Mouse (Mus musculus): ENCODE measurements around the gene Flnc. TPM values are rescaled to one million over a fixed set of nuclear protein-coding genes. Genes with fewer than 3 reads are reported as not detected.

Flnc gene
- polyA plus RNA-seq, 1 experiment from 2014 or later = 39.7 TPM

DNA sequence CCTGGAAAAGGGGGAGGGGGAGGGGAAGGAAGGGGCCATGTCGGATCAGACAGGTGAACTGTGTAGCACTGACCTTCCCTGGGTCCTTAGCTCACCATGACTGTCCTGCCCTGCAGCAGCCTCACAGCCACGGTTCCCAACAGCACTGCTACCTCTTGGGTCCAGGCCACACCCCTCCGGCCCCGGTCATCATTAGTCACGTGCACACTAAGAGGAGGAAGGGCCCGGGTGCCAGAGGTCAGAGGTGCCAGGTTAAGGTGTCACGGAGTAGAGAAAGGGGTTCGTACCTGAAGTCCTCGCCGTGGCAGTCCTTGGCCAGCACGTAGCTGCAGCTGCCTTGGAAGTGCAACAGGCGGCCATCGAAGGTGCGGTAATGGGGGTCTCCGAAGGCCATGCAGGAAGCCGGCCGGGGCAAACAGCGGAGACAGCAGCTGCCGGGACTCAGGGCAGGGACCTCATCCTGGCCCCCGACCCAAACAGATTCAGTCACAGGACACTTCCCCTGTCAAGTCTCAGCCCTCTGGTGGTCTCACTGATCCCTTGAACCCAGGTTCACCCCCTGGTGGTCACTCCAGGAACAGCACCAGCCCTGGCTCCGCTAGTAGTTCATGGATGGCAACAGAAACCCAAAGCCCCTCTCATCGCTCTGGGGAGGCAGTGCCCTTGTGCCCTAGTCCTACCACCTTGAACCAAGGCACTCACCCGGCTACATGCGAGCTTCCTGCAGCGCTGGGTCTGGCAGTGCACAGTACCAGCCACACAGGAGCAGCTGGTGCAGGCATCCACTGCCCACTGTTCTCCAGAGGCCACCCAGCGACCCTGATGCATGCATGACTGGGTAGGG, 51.9 kb downstream of the Flnc start:
- peak; percentile 79 for DNase-seq (ENCODE audit: low spot score)
- Histone ChIP-seq H3K4me3 (ENCODE audit: low read depth, low read length) (peak overlapping the region; percentile 35), H3K27ac (replicated peaks; ENCODE audit: low read depth, low read length) (no peak overlapping the region), H3K27me3 (replicated peaks; ENCODE audit: control insufficient read depth, insufficient read depth, low read length) (no peaks in the 10 kb centered on the region), H3K4me2 (ENCODE audit: low read depth, low read length) (peak overlapping the region; percentile 69), H3K9ac (ENCODE audit: low read depth, low read length) (peak overlapping the region; percentile 43; the same call in 1 of the 2 replicates), H3K36me3 (ENCODE audit: control insufficient read depth, insufficient read depth, low read length) (0 out of 2 replicates have a peak, but pooled peaks cover 2% of the 10 kb centered on the region), H3K4me1 (ENCODE audit: control insufficient read depth, insufficient read depth, low read length) (no peaks in the 10 kb centered on the region), H3K9me3 (ENCODE audit: control insufficient read depth, low read length) (no peaks in the 10 kb centered on the region)
- peak; percentile 66 for ATAC-seq (ENCODE audit: low read depth)
- 11% methylated on average over 22 of the region's 26 CpGs for WGBS

DNA sequence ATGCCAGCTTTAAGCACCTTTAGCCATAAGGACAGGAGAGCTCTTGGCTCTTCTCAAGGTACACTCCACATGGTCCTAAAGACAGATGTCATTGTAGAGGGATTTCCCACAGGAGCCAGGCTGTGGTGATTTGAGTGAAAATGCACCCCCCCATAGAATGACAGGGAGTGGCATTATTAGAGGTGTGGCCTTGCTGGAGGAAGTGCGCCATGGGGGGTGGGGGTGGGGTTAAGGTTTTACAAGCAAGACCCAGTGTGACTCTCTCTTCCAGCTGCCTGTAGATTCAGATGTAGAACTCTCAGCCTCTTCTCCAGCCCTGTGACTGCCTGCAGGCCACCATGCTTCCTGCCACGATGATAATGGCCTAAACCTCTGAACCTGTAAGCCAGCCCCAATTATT, 52.9 kb downstream of the Flnc start:
- Histone ChIP-seq H3K9ac (ENCODE audit: low read depth, low read length) (no peak overlapping the region), H3K27ac (replicated peaks; ENCODE audit: low read depth, low read length) (no peak overlapping the region), H3K4me3 (ENCODE audit: low read depth, low read length) (no peak overlapping the region), H3K4me1 (ENCODE audit: control insufficient read depth, insufficient read depth, low read length) (no peaks in the 10 kb centered on the region), H3K9me3 (ENCODE audit: control insufficient read depth, low read length) (no peaks in the 10 kb centered on the region), H3K36me3 (ENCODE audit: control insufficient read depth, insufficient read depth, low read length) (0 out of 2 replicates have a peak, but pooled peaks cover 8% of the 10 kb centered on the region), H3K4me2 (ENCODE audit: low read depth, low read length) (no peak overlapping the region), H3K27me3 (replicated peaks; ENCODE audit: control insufficient read depth, insufficient read depth, low read length) (no peaks in the 10 kb centered on the region)
- no peak for ATAC-seq (ENCODE audit: low read depth)
- WGBS = 23% methylated on average over 2 of the region's 2 CpGs
- DNase-seq (ENCODE audit: low spot score) = no peak

DNA sequence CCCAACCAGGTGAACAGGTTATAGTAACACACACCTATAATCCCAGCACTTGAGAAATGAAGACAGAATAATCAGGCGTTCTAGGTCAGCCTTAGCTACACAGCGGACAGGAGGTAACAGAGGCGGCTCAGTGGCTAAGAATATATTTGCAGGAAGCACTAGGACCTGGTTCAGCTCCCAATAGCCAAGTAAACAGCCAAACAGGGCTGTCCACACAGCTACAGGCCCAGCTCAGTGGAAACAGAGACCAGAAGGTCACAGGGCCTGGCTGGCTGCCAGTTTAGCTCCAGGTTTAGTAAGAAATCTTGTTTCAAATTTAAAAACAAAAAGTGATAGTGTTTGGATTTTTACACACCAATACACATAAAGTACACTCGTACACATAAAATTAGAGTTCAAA, 61.0 kb downstream of the Flnc start:
- no peak for DNase-seq (ENCODE audit: low spot score)
- H3K36me3 ChIP-seq (ENCODE audit: control insufficient read depth, insufficient read depth, low read length) = peaks cover 29% of the 10 kb centered on the region
- peaks cover 22% of the 10 kb centered on the region for H3K27me3 ChIP-seq (replicated peaks; ENCODE audit: control insufficient read depth, insufficient read depth, low read length)
- H3K9ac ChIP-seq (ENCODE audit: low read depth, low read length) = no peak overlapping the region
- WGBS = 77% methylated on average over 4 of the region's 4 CpGs
- no peaks in the 10 kb centered on the region for H3K4me1 ChIP-seq (ENCODE audit: control insufficient read depth, insufficient read depth, low read length)
- ATAC-seq (ENCODE audit: low read depth) = no peak
- no peak overlapping the region for H3K4me2 ChIP-seq (ENCODE audit: low read depth, low read length)
- H3K27ac ChIP-seq (replicated peaks; ENCODE audit: low read depth, low read length) = no peak overlapping the region
- H3K4me3 ChIP-seq (ENCODE audit: low read depth, low read length) = no peak overlapping the region
- no peaks in the 10 kb centered on the region for H3K9me3 ChIP-seq (ENCODE audit: control insufficient read depth, low read length)

DNA sequence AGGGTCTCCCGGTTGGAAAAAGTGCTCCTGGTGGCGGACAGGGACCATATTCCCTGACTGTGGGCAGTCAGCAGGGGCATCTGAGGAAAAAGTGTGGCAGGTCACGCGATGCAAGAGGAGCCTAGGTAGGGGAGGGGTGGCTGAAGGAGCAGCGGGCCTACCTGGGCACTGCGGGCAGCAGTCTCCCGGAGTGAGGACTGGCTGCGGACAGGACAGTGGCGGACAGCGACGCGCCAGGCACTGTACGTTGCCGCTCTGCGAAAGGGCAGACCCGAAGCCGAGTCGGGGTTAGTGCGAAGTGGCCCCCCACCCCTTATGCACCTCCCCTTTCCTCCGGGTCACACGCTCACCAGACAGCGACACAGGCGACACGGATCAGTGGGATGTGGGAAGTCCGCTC, 63.2 kb downstream of the Flnc start:
- H3K36me3 ChIP-seq (ENCODE audit: control insufficient read depth, insufficient read depth, low read length) = peaks cover 22% of the 10 kb centered on the region

DNA sequence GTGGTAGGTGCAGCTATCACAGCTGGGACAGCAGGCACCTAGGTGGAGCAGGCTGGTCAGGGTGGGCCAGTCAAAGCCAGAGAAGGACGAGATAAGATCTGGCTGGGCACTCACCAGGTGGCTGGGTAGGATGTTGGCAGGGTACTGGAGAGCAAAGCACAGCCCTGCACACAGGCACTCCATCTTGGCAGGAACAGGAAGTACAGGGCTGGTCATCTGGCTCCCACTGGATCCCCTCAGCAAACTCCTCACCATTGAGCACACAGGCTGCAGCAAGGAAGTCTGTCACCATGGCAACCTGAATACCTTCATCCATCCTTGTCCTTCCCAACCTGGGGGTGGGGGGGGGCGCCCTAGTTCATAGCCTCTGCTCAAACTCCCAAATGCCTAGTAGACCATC, 64.7 kb downstream of the Flnc start:
- WGBS = 17% methylated on average over 2 of the region's 2 CpGs
- H3K4me2 ChIP-seq (ENCODE audit: low read depth, low read length) = no peak overlapping the region
- ATAC-seq (ENCODE audit: low read depth) = no peak
- no peak for DNase-seq (ENCODE audit: low spot score)
- no peaks in the 10 kb centered on the region for H3K9me3 ChIP-seq (ENCODE audit: control insufficient read depth, low read length)
- H3K4me1 ChIP-seq (ENCODE audit: control insufficient read depth, insufficient read depth, low read length) = no peaks in the 10 kb centered on the region
- peaks cover 19% of the 10 kb centered on the region for H3K36me3 ChIP-seq (ENCODE audit: control insufficient read depth, insufficient read depth, low read length)
- H3K4me3 ChIP-seq (ENCODE audit: low read depth, low read length) = no peak overlapping the region
- H3K27me3 ChIP-seq (replicated peaks; ENCODE audit: control insufficient read depth, insufficient read depth, low read length) = peaks cover 22% of the 10 kb centered on the region
- no peak overlapping the region for H3K27ac ChIP-seq (replicated peaks; ENCODE audit: low read depth, low read length)
- H3K9ac ChIP-seq (ENCODE audit: low read depth, low read length) = no peak overlapping the region

More for the DNA sequence above, 63.2 kb downstream of the Flnc start:
- H3K4me3 ChIP-seq (ENCODE audit: low read depth, low read length) = no peak overlapping the region
- H3K4me2 ChIP-seq (ENCODE audit: low read depth, low read length) = no peak overlapping the region
- H3K9ac ChIP-seq (ENCODE audit: low read depth, low read length) = no peak overlapping the region
- ATAC-seq (ENCODE audit: low read depth) = 0 out of 2 replicates have a peak, but pooled peaks have one; percentile 16
- 24% methylated on average over 22 of the region's 25 CpGs for WGBS
- DNase-seq (ENCODE audit: low spot score) = no peak
- H3K27ac ChIP-seq (replicated peaks; ENCODE audit: low read depth, low read length) = no peak overlapping the region
- peaks cover 22% of the 10 kb centered on the region for H3K27me3 ChIP-seq (replicated peaks; ENCODE audit: control insufficient read depth, insufficient read depth, low read length)
- no peaks in the 10 kb centered on the region for H3K4me1 ChIP-seq (ENCODE audit: control insufficient read depth, insufficient read depth, low read length)
- H3K9me3 ChIP-seq (ENCODE audit: control insufficient read depth, low read length) = no peaks in the 10 kb centered on the region

DNA sequence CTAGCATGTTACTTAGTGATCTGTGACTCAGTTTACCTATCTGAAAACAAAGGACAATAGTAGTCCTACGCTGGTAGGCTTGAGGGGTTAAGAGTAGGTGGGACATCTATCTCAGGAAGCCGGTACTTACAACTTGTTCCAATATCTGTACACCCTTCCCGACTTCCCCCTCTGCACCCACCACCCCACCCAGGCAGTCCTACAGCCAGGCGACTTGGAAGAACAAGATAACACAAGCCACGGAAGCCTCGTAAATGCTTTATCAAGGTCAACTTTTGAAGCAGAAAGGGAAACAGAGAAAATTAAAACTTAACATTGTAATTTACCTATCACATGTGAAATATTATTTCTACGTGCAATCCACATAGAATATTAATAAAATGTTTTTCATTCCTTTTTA, 67.1 kb downstream of the Flnc start:
- H3K4me1 ChIP-seq (ENCODE audit: control insufficient read depth, insufficient read depth, low read length) = no peaks in the 10 kb centered on the region
- H3K9me3 ChIP-seq (ENCODE audit: control insufficient read depth, low read length) = no peaks in the 10 kb centered on the region
- no peak for ATAC-seq (ENCODE audit: low read depth)
- H3K36me3 ChIP-seq (ENCODE audit: control insufficient read depth, insufficient read depth, low read length) = peaks cover 16% of the 10 kb centered on the region
- peaks cover 22% of the 10 kb centered on the region for H3K27me3 ChIP-seq (replicated peaks; ENCODE audit: control insufficient read depth, insufficient read depth, low read length)
- no peak overlapping the region for H3K4me3 ChIP-seq (ENCODE audit: low read depth, low read length)
- no peak overlapping the region for H3K4me2 ChIP-seq (ENCODE audit: low read depth, low read length)
- no peak for DNase-seq (ENCODE audit: low spot score)
- no peak overlapping the region for H3K27ac ChIP-seq (replicated peaks; ENCODE audit: low read depth, low read length)
- 91% methylated on average over 7 of the region's 7 CpGs for WGBS
- no peak overlapping the region for H3K9ac ChIP-seq (ENCODE audit: low read depth, low read length)

DNA sequence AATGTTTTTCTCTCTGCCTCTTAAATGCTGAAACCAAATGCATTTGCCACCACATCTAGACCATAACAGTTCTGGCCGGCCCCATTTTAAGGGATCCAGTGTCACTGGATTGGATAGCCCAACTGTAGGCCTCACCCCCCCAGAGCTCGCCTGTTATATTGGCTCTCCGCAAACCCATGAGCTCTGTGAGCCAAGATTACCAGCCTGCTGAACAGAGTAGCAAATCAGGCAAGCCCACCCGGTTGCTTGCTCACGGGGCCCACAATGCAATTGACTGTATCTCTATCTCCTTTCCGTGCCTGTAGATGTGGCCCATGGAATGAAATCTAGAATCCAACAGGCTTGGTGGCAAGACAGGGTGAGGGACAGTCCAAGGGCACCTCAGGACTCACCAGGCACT, 67.8 kb downstream of the Flnc start:
- WGBS = 88% methylated on average over 6 of the region's 6 CpGs
- Histone ChIP-seq H3K36me3 (ENCODE audit: control insufficient read depth, insufficient read depth, low read length) (peaks cover 16% of the 10 kb centered on the region), H3K27ac (replicated peaks; ENCODE audit: low read depth, low read length) (no peak overlapping the region), H3K27me3 (replicated peaks; ENCODE audit: control insufficient read depth, insufficient read depth, low read length) (peaks cover 19% of the 10 kb centered on the region), H3K9ac (ENCODE audit: low read depth, low read length) (no peak overlapping the region), H3K9me3 (ENCODE audit: control insufficient read depth, low read length) (no peaks in the 10 kb centered on the region), H3K4me3 (ENCODE audit: low read depth, low read length) (no peak overlapping the region), H3K4me1 (ENCODE audit: control insufficient read depth, insufficient read depth, low read length) (no peaks in the 10 kb centered on the region), H3K4me2 (ENCODE audit: low read depth, low read length) (no peak overlapping the region)
- DNase-seq (ENCODE audit: low spot score) (no peak), ATAC-seq (ENCODE audit: low read depth) (no peak)

DNA sequence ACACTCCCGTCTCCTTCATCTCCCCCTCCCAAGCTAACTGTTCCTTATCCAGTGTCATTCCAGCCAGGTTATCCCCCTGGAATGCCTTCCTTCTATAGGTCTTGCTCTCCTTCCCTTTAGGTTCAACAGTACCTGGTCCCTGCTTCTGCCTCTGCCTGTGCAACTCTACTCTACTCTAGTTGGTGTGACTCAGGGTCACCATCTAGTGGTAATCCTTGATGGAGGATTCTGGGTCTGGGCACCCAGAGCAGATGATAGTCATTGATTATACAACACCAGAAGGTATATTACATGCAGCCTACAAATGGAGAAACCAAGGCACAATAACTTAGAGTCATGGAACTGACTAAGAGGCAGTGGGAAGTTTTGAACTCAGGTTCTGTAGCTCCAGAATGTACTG, 68.5 kb downstream of the Flnc start:
- Histone ChIP-seq H3K9ac (ENCODE audit: low read depth, low read length) (no peak overlapping the region), H3K36me3 (ENCODE audit: control insufficient read depth, insufficient read depth, low read length) (peaks cover 15% of the 10 kb centered on the region), H3K27me3 (replicated peaks; ENCODE audit: control insufficient read depth, insufficient read depth, low read length) (peaks cover 11% of the 10 kb centered on the region), H3K9me3 (ENCODE audit: control insufficient read depth, low read length) (no peaks in the 10 kb centered on the region), H3K27ac (replicated peaks; ENCODE audit: low read depth, low read length) (no peak overlapping the region), H3K4me1 (ENCODE audit: control insufficient read depth, insufficient read depth, low read length) (peaks cover under 1% of the 10 kb centered on the region; the same call in 1 of the 2 replicates), H3K4me3 (ENCODE audit: low read depth, low read length) (no peak overlapping the region), H3K4me2 (ENCODE audit: low read depth, low read length) (no peak overlapping the region)
- 86% methylated on average over 1 of the region's 1 CpGs for WGBS
- DNase-seq (ENCODE audit: low spot score) = no peak
- ATAC-seq (ENCODE audit: low read depth) = no peak

DNA sequence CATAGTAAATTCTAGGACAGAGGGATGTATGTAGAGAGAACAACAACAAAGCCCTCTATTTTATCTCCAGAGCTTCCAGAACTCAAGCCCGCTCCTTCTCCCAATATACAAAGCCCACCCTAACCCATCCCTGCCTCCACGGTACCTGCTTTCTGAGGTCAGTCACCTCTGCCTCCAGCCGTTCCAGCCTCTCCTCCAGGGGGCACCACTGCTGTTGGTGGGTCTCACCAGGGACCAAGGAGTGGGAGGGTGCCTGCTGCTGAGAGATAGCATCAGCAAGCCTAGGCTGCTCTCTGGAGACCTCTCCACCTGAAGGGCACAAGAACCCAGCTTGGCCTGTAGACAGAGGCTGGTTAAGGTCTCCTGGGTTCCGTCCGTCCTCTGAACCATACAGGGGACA, 72.4 kb downstream of the Flnc start:
- Histone ChIP-seq H3K9ac (ENCODE audit: low read depth, low read length) (no peak overlapping the region), H3K4me1 (ENCODE audit: control insufficient read depth, insufficient read depth, low read length) (peaks cover 15% of the 10 kb centered on the region; the same call in 1 of the 2 replicates), H3K27me3 (replicated peaks; ENCODE audit: control insufficient read depth, insufficient read depth, low read length) (no peaks in the 10 kb centered on the region), H3K27ac (replicated peaks; ENCODE audit: low read depth, low read length) (no peak overlapping the region), H3K4me3 (ENCODE audit: low read depth, low read length) (no peak overlapping the region), H3K4me2 (ENCODE audit: low read depth, low read length) (no peak overlapping the region), H3K9me3 (ENCODE audit: control insufficient read depth, low read length) (no peaks in the 10 kb centered on the region), H3K36me3 (ENCODE audit: control insufficient read depth, insufficient read depth, low read length) (no peaks in the 10 kb centered on the region; the same call in 1 of the 2 replicates)
- ATAC-seq (ENCODE audit: low read depth) = no peak
- no peak for DNase-seq (ENCODE audit: low spot score)
- WGBS = 93% methylated on average over 5 of the region's 5 CpGs
